Mouse (Mus musculus): ENCODE data around the gene Gm9046.
"Not testable (repeated sequence)": the region's sequence is repeated elsewhere in the genome, so short reads cannot be mapped to it uniquely, and the experiment has no call there.

The Gm9046 gene

DNA sequence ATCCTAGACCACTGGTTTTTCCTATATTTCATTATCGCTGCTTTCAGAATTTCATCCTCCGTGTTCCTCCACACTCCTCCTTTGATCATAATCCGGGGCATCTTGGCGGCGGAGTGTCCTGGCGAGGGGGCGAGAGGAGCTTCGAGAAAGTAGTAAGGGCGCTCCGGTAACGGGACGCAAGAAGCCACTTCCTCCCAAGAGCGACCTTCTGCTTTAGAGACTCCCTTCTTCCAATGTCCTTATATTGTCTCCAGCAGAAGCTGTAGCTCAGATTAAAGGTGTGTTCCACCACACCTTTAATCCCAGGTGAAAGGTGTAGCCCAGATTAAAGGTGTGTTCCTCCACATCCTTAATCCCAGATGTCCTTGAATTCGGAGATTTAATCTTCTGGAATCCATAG lies at the start of gene Gm9046:
Gene Gm9046 (minus strand): TSS at position 101 of the 400 bp plus-strand sequence.
- not testable (repeated sequence) for DNase-seq (ENCODE audit: low read depth, low spot score)

DNA sequence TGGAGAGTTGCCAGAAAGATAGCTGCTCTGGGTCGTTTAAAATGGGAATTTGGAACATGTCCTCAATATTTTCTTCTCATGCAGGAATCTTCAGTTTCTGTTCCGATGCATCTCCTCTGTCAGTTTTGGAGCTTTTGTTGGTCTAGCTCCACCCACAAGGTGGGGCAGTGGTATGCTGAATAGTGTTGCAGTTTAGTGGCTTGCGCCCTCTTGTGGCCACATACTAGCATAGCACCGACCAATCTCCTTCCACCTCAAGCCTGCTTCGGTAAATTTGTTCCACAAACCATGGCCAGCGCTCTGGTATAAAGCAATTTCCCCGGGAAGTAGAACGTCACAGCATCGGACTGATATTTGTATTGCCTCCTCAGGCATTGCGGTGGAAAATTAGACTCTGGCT lies 27.4 kb upstream of the Gm9046 start:
- peak; percentile 46 for DNase-seq (ENCODE audit: low read depth, low spot score)

DNA sequence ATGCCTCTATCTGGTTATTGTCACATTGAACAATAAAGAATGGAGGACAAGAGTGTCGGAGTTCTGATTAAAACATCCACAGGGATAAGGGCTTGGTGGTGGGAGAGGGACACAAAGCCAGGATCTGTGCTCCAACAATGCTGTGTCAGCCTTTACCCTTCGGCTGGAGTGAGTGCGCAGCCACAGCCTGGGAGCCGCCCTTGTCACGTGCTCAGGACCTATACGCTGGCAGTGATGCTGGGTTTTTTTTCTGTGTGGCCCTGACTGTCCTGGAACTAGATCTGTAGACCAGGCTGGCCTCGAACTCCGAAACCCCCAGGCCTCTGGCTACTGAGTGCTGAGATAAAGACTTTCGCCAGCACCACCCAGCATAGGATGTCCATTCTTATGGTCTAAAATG lies 26.5 kb upstream of the Gm9046 start:
- no peak for DNase-seq (ENCODE audit: low read depth, low spot score)

DNA sequence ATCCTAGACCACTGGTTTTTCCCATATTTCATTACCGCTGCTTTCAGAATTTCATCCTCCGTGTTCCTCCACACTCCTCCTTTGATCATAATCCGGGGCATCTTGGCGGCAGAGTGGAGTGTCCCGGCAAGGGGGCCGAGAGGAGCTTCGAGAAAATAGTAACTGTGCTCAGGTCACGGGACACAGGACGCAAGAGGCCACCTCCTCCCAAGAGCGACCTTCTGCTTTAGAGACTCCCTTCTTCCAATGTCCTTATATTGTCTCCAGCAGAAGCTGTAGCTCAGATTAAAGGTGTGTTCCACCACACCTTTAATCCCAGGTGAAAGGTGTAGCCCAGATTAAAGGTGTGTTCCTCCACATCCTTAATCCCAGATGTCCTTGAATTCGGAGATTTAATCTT lies 10.9 kb upstream of the Gm9046 start, which contains the start of gene Gm9049:
Gene Gm9049 (minus strand): TSS at position 101 of the 400 bp plus-strand sequence.
- DNase-seq (ENCODE audit: low read depth, low spot score), result not testable (repeated sequence)

DNA sequence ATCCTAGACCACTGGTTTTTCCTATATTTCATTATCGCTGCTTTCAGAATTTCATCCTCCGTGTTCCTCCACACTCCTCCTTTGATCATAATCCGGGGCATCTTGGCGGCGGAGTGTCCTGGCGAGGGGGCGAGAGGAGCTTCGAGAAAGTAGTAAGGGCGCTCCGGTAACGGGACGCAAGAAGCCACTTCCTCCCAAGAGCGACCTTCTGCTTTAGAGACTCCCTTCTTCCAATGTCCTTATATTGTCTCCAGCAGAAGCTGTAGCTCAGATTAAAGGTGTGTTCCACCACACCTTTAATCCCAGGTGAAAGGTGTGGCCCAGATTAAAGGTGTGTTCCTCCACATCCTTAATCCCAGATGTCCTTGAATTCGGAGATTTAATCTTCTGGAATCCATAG lies 5.5 kb upstream of the Gm9046 start, which contains the start of gene Gm9048:
Gene Gm9048 (minus strand): TSS at position 101 of the 400 bp plus-strand sequence.
- DNase-seq (ENCODE audit: low read depth, low spot score), result not testable (repeated sequence)

DNA sequence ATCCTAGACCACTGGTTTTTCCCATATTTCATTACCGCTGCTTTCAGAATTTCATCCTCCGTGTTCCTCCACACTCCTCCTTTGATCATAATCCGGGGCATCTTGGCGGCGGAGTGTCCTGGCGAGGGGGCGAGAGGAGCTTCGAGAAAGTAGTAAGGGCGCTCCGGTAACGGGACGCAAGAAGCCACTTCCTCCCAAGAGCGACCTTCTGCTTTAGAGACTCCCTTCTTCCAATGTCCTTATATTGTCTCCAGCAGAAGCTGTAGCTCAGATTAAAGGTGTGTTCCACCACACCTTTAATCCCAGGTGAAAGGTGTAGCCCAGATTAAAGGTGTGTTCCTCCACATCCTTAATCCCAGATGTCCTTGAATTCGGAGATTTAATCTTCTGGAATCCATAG lies 5.3 kb downstream of the Gm9046 start, which contains the start of gene Gm9045:
Gene Gm9045 (minus strand): TSS at position 101 of the 400 bp plus-strand sequence.
- DNase-seq (ENCODE audit: low read depth, low spot score), result not testable (repeated sequence)

DNA sequence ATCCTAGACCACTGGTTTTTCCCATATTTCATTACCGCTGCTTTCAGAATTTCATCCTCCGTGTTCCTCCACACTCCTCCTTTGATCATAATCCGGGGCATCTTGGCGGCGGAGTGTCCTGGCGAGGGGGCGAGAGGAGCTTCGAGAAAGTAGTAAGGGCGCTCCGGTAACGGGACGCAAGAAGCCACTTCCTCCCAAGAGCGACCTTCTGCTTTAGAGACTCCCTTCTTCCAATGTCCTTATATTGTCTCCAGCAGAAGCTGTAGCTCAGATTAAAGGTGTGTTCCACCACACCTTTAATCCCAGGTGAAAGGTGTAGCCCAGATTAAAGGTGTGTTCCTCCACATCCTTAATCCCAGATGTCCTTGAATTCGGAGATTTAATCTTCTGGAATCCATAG lies 10.7 kb downstream of the Gm9046 start, which contains the start of gene Gm9044:
Gene Gm9044 (minus strand): TSS at position 101 of the 400 bp plus-strand sequence.
- DNase-seq (ENCODE audit: low read depth, low spot score), result not testable (repeated sequence)

DNA sequence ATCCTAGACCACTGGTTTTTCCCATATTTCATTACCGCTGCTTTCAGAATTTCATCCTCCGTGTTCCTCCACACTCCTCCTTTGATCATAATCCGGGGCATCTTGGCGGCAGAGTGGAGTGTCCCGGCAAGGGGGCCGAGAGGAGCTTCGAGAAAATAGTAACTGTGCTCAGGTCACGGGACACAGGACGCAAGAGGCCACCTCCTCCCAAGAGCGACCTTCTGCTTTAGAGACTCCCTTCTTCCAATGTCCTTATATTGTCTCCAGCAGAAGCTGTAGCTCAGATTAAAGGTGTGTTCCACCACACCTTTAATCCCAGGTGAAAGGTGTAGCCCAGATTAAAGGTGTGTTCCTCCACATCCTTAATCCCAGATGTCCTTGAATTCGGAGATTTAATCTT lies 16.2 kb downstream of the Gm9046 start, which contains the start of gene Gm9040:
Gene Gm9040 (minus strand): TSS at position 101 of the 400 bp plus-strand sequence.
- DNase-seq (ENCODE audit: low read depth, low spot score), result not testable (repeated sequence)

DNA sequence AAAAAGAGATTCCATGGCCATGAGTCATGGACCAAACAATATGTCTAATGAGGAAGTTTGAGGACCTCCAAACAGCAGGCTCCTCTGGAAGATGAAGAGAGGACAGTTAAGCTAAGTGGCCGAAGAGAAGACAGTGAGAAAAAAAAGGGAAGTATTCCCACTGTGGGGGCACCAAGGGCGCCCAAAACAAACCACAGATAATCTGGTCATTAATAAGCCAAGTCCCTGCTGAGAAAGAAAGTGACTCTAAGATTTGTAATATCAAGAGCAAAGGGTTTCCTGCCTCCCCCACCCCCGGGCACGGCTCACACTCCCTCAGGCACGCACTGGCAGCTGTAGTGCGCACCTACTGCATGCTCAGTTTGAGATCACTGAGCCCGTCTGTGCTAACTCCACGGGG lies 24.0 kb downstream of the Gm9046 start:
- DNase-seq (ENCODE audit: low read depth, low spot score), result no peak

DNA sequence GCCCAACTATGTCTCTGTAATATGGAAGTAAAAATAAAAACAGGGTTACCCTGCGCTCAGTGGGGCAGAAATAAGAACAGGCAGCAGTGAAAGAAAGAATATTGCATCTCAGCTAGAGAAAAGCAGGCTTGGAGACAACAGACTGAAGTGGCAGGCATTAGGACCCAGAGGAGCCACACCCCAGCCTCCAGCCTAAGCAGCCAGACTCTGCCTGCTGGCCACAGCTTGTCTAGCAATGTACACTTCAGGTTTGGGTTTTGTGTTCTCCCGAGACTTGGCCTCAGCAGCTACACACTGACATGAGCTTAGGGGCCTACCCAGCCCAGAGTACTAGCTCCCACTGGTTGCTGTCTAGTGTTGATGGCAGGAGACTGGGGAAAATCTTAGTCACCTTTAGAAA lies 40.9 kb downstream of the Gm9046 start:
- not testable (repeated sequence) for DNase-seq (ENCODE audit: low read depth, low spot score)

DNA sequence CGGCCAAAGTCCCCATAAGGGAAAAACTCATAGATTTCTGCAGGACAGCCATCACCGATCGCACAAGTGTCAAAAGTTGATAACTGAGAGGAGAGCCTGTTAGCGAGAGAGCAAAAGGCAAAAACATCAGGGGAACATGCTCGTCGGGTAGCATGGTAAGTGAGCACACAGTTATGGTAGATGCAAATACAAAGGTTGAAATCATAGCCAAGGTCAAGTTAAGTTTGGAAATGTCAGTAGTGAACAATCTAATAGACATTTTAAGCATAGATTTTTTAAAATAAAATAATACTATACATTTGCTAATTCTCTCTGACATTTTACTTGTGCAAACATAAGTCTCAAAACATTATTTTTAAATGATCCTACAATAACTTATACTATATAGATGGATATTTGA lies 48.1 kb downstream of the Gm9046 start, which contains the start of gene Iltifb:
Gene Iltifb (minus strand): TSS at position 101 of the 400 bp plus-strand sequence.
- no peak for DNase-seq (ENCODE audit: low read depth, low spot score)

All from A20 (cell line).